Mouse (Mus musculus) ES-E14 (cell line): ENCODE measurements at regions not wholly inside any gene's neighbourhood (a gene's known extent, or its start where the extent isn't known, plus 50 kb on each side); places are given as distances from the start of the nearest gene placed in this dataset.
"Not testable (repeated sequence)": the region's sequence is repeated elsewhere in the genome, so short reads cannot be mapped to it uniquely, and the experiment has no call there.

Source experiments
- DNase-seq: peaks from one replicate; pipeline ENCODE4 v3.0.0-alpha.2; 2013; ENCODE audit warnings: low read depth, low spot score
- H3K27ac ChIP-seq: 2 replicates; pipeline ENCODE4 v1.5.1; 2012; ENCODE audit warnings: low read depth, mild to moderate bottlenecking, low read length, moderate library complexity, mixed read lengths; ENCODE audit not compliant: poor library complexity, insufficient read depth, severe bottlenecking
- H3K36me3 ChIP-seq: 2 replicates; pipeline ENCODE4 v1.6.1; 2012; ENCODE audit warnings: mild to moderate bottlenecking, low read length, moderate library complexity, mixed read lengths; ENCODE audit not compliant: control insufficient read depth, poor library complexity, insufficient read depth, severe bottlenecking
- H3K4me1 ChIP-seq, 2 experiments: fragments of 150-350 bp in 1 of 2; sonication (generic) in 1 of 2; 2 replicates each; pipeline ENCODE4 v1.6.1; 2012; ENCODE audit warnings: low read length in 2 of 2, mild to moderate bottlenecking in 1 of 2, mixed read lengths in 1 of 2; ENCODE audit not compliant: control insufficient read depth in 2 of 2, insufficient read depth in 2 of 2, poor library complexity in 1 of 2
- H3K4me3 ChIP-seq, 2 experiments: fragments of 150-350 bp in 1 of 2; sonication (generic) in 1 of 2; 2 replicates each; pipeline ENCODE4 v1.5.1; 2012; ENCODE audit warnings: low read length in 2 of 2, low read depth in 1 of 2, mild to moderate bottlenecking in 1 of 2, mixed read lengths in 1 of 2; ENCODE audit not compliant: insufficient read depth in 1 of 2, poor library complexity in 1 of 2, severe bottlenecking in 1 of 2
- H3K9ac ChIP-seq: 2 replicates; pipeline ENCODE4 v1.6.1; 2012; ENCODE audit warnings: low read depth, mild to moderate bottlenecking, low read length, mixed read lengths; ENCODE audit not compliant: poor library complexity, insufficient read depth, severe bottlenecking
- H3K9me3 ChIP-seq: fragments of 150-350 bp; sonication (generic); 2 replicates; pipeline ENCODE4 v1.6.1; 2012; ENCODE audit warnings: low read depth, mild to moderate bottlenecking, low read length; ENCODE audit not compliant: control insufficient read depth, insufficient read depth
- CHD2 ChIP-seq: IDR thresholded peaks from 2 replicates; pipeline ENCODE4 v1.6.1; 2014; ENCODE audit warnings: mild to moderate bottlenecking, low read depth, low read length, inconsistent platforms
- HCFC1 ChIP-seq: IDR thresholded peaks from 2 replicates; pipeline ENCODE4 v1.6.1; 2012; ENCODE audit warnings: low read length, inconsistent platforms, borderline replicate concordance; ENCODE audit not compliant: insufficient read depth
- MAFK ChIP-seq: IDR thresholded peaks from 2 replicates; pipeline ENCODE4 v1.6.1; 2014; ENCODE audit warnings: mild to moderate bottlenecking, low read depth, low read length, inconsistent platforms; ENCODE audit not compliant: insufficient read depth
- ZC3H11A ChIP-seq: IDR thresholded peaks from 2 replicates; pipeline ENCODE4 v1.6.1; 2012; ENCODE audit warnings: low read depth, mild to moderate bottlenecking, inconsistent platforms, low read length, borderline replicate concordance
- ZNF384 ChIP-seq: IDR thresholded peaks from 2 replicates; pipeline ENCODE4 v1.6.1; 2012; ENCODE audit warnings: low read depth, low read length, inconsistent platforms
- in situ Hi-C, 2 experiments: fragments of 600-800 bp; cut with MboI; formaldehyde crosslinking; loops; one replicate each; pipeline ENCODE4 v1.15.1; 2025; ENCODE audit warnings: low sequenced_read_pairs in 2 of 2, inconsistent platforms in 1 of 2; ENCODE audit not compliant: unreplicated experiment in 2 of 2

- Histone ChIP-seq H3K4me3 (no peak overlapping the region), H3K9me3 (no peaks in the 10 kb centered on the region), H3K27ac (no peak overlapping the region), H3K36me3 (no peaks in the 10 kb centered on the region), H3K9ac (no peak overlapping the region), H3K4me1 (no peaks in the 10 kb centered on the region)
- TF ChIP-seq HCFC1: no peak
- no peak for TF ChIP-seq ZNF384
- no peak for TF ChIP-seq CHD2
- TF ChIP-seq MAFK: no peak
- TF ChIP-seq ZC3H11A: no peak
- in situ Hi-C loops: no loop called here
- no peak for DNase-seq
These were observed 723.1 kb upstream of the Brinp1 start for GRCm38 (mm10) chr4:69677315-69677714.

GRCm38 (mm10) chr4:69673456-69673855 lies 719.3 kb upstream of the Brinp1 start:
- in situ Hi-C loops: no loop called here
- TF ChIP-seq CHD2: no peak
- no peak for TF ChIP-seq MAFK

GRCm38 (mm10) chr4:69628908-69629307 lies 674.7 kb upstream of the Brinp1 start:
- H3K9me3 ChIP-seq: no peaks in the 10 kb centered on the region
- in situ Hi-C loops: no loop called here

More at GRCm38 (mm10) chr4:69673456-69673855, 719.3 kb upstream of the Brinp1 start:
- Histone ChIP-seq H3K27ac (no peak overlapping the region), H3K36me3 (no peaks in the 10 kb centered on the region), H3K4me1 (no peaks in the 10 kb centered on the region), H3K9me3 (no peaks in the 10 kb centered on the region), H3K9ac (no peak overlapping the region), H3K4me3 (no peak overlapping the region)
- DNase-seq: no peak

GRCm38 (mm10) chr4:69626426-69626825 lies 672.2 kb upstream of the Brinp1 start:
- H3K36me3 ChIP-seq, H3K9me3 ChIP-seq, H3K4me3 ChIP-seq, H3K4me1 ChIP-seq, in situ Hi-C loops, H3K9ac ChIP-seq: not testable (repeated sequence)
- peak overlapping the region; percentile 68; the same call in 1 of the 2 replicates for H3K27ac ChIP-seq
- DNase-seq: peak; percentile 28

More at GRCm38 (mm10) chr4:69628908-69629307, 674.7 kb upstream of the Brinp1 start:
- Histone ChIP-seq H3K36me3 (no peaks in the 10 kb centered on the region), H3K4me1 (peaks cover 0 to 6% of the 10 kb centered on the region in 2 experiments; a peak in 2 of 4 replicates), H3K4me3 (no peak overlapping the region), H3K27ac (no peak overlapping the region), H3K9ac (no peak overlapping the region)
- TF ChIP-seq HCFC1: no peak
- no peak for TF ChIP-seq ZC3H11A
- no peak for TF ChIP-seq CHD2
- TF ChIP-seq MAFK: no peak
- TF ChIP-seq ZNF384: no peak
- no peak for DNase-seq

- Histone ChIP-seq H3K9me3 (no peaks in the 10 kb centered on the region), H3K9ac (no peak overlapping the region), H3K36me3 (no peaks in the 10 kb centered on the region), H3K27ac (no peak overlapping the region), H3K4me1 (peaks cover 0 to 6% of the 10 kb centered on the region in 2 experiments; a peak in 2 of 4 replicates), H3K4me3 (no peak overlapping the region)
- in situ Hi-C loops: no loop called here
- DNase-seq: no peak
- TF ChIP-seq HCFC1 (no peak), ZC3H11A (no peak)
These were observed 671.6 kb upstream of the Brinp1 start for GRCm38 (mm10) chr4:69625831-69626230.
